Mouse (Mus musculus): ENCODE data around the gene Zfp672. TPM values are rescaled to one million over a fixed set of nuclear protein-coding genes. Genes with fewer than 3 reads are reported as not detected.
"Not testable (repeated sequence)": the region's sequence is repeated elsewhere in the genome, so short reads cannot be mapped to it uniquely, and the experiment has no call there.

Gene Zfp672
- polyA plus RNA-seq, 1 experiment = 43.7 TPM

DNA sequence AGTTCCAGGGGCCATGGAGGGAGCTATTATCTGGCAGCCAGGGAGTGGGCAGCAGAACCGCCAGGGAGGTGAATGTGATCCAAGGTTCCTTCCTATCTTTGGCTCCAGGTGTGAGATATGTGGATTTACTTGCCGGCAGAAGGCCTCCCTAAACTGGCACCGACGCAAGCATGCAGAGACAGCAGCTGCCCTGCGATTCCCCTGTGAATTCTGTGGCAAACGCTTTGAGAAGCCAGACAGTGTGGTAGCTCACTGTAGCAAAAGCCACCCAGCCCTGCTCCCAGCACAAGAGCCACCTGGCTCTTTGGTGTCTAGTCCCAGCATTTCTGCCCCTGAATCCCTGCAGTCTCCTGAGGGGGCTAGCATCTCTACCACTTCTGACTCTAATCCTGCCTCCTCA lies 16.1 kb downstream of the Zfp672 start:
- Histone ChIP-seq H3K27ac (ENCODE audit: control insufficient read depth, insufficient read depth, low read depth, low read length) (no peak overlapping the region), H3K27me3 (ENCODE audit: control insufficient read depth, insufficient read depth, low read length) (no peaks in the 10 kb centered on the region), H3K36me3 (ENCODE audit: control insufficient read depth, insufficient read depth, low read length) (no peaks in the 10 kb centered on the region), H3K4me1 (ENCODE audit: control insufficient read depth, insufficient read depth, low read length) (peaks cover 5% of the 10 kb centered on the region; the same call in 1 of the 2 replicates), H3K4me3 (ENCODE audit: control insufficient read depth, low read depth, low read length) (peak overlapping the region; percentile 12)
- TF ChIP-seq CTCF (IDR thresholded peaks at IDR 0.05; ENCODE audit: control insufficient read depth, insufficient read depth, insufficient replicate concordance, low read depth, low read length) (no peak), POLR2A (IDR thresholded peaks at IDR 0.05; ENCODE audit: control insufficient read depth, low read depth, low read length) (no peak)

DNA sequence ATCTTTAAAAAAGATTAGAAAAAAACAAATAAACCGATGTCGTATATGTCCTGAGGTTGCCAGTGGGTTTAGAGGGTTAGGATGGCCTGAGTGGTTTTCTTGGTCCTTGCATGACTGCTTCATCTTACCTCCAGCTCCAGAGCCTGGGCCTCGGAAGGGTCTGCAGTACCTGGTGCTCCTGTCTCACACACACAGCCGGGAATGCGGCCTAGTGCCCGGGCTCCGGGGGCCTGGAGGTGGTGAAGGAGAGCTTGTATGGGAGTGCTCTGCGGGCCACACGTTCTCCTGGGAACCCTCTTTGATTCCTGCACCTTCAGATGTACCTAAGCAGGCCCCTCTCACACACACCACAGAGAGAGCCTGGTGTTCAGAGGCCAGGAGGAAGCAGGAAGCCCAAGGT lies 21.5 kb downstream of the Zfp672 start:
- no peak overlapping the region for H3K4me3 ChIP-seq (ENCODE audit: control insufficient read depth, low read depth, low read length)
- TF ChIP-seq CTCF (IDR thresholded peaks at IDR 0.05; ENCODE audit: control insufficient read depth, insufficient read depth, insufficient replicate concordance, low read depth, low read length) (no peak), POLR2A (IDR thresholded peaks at IDR 0.05; ENCODE audit: control insufficient read depth, low read depth, low read length) (no peak)
- H3K4me1 ChIP-seq (ENCODE audit: control insufficient read depth, insufficient read depth, low read length) = peaks cover 10% of the 10 kb centered on the region
- no peaks in the 10 kb centered on the region for H3K27me3 ChIP-seq (ENCODE audit: control insufficient read depth, insufficient read depth, low read length)
- H3K27ac ChIP-seq (ENCODE audit: control insufficient read depth, insufficient read depth, low read depth, low read length) = no peak overlapping the region
- H3K36me3 ChIP-seq (ENCODE audit: control insufficient read depth, insufficient read depth, low read length) = no peaks in the 10 kb centered on the region

DNA sequence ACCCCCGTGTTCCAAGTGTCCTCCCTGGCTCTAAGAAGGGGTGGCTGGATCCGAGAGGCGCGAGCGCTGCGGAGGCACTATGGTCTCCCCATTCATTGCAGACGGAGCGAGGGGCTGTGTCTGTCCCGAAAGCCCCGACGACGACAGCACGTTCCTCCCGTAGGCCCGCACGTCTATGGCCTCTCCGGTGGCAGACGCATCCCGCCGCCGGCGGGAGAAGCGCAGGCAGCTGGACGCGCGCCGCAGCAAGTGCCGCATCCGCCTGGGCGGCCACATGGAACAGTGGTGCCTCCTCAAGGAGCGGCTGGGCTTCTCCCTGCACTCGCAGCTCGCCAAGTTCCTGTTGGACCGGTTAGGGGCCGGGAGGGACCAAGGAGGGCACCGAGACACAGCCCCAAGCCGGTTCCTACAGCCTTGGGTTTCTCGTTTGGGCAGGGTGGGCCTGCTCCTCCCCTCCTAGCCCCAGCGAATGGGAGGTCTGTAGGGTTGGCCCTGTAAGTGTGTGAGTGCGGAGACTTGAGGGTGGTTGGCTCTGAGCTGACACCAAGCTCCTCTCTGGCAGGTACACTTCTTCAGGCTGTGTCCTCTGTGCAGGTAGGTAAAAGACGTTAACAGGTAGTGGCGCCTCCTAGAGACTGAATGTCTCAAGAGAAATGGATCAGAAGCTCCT lies 22.6 kb downstream of the Zfp672 start:
- no peaks in the 10 kb centered on the region for H3K27me3 ChIP-seq (ENCODE audit: control insufficient read depth, insufficient read depth, low read length)
- peaks cover 10% of the 10 kb centered on the region for H3K4me1 ChIP-seq (ENCODE audit: control insufficient read depth, insufficient read depth, low read length)
- H3K27ac ChIP-seq (ENCODE audit: control insufficient read depth, insufficient read depth, low read depth, low read length) = peak overlapping the region; percentile 2; the same call in 1 of the 2 replicates
- TF ChIP-seq CTCF (IDR thresholded peaks at IDR 0.05; ENCODE audit: control insufficient read depth, insufficient read depth, insufficient replicate concordance, low read depth, low read length) = no peak
- TF ChIP-seq POLR2A (IDR thresholded peaks at IDR 0.05; ENCODE audit: control insufficient read depth, low read depth, low read length) = 0 out of 2 replicates have a peak, but pooled peaks have one; percentile 15
- H3K4me3 ChIP-seq (ENCODE audit: control insufficient read depth, low read depth, low read length) = peak overlapping the region; percentile 89
- H3K36me3 ChIP-seq (ENCODE audit: control insufficient read depth, insufficient read depth, low read length) = no peaks in the 10 kb centered on the region

DNA sequence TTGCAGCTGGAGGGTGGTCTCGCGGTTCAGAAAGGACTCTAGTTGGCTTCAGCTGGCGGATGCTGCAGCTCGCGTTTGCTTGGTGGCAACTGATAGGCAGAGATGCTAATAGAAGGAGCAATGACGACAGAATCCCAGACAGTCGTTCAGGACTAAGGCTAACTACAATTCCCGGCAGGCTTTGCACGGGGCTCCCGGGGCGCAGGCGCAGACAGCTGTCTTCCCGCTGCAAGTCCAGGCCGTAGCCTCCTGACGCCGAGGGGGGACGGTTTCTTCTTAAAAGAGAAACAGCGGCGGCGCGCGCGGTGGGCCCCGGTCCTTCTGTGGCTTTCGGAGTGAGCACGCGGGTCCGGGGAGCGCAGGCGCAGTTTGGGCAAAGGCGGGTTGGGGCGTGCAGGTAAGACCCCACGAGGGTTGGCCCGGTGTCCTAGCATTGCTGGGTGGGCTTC lies 23.3 kb downstream of the Zfp672 start, which contains the start of gene Zfp692:
Zfp692 (plus strand) TSS at position 210 of the 449 bp plus-strand sequence.
- Histone ChIP-seq H3K27me3 (ENCODE audit: control insufficient read depth, insufficient read depth, low read length) (no peaks in the 10 kb centered on the region), H3K27ac (ENCODE audit: control insufficient read depth, insufficient read depth, low read depth, low read length) (peak within 1 kb of the TSS; percentile 30), H3K36me3 (ENCODE audit: control insufficient read depth, insufficient read depth, low read length) (no peaks in the 10 kb centered on the region), H3K4me1 (ENCODE audit: control insufficient read depth, insufficient read depth, low read length) (peaks cover 10% of the 10 kb centered on the region), H3K4me3 (ENCODE audit: control insufficient read depth, low read depth, low read length) (peak within 1 kb of the TSS; percentile 89)
- 0 out of 2 replicates have a peak, but pooled peaks have one; percentile 37 for TF ChIP-seq POLR2A (IDR thresholded peaks at IDR 0.05; ENCODE audit: control insufficient read depth, low read depth, low read length)
- TF ChIP-seq CTCF (IDR thresholded peaks at IDR 0.05; ENCODE audit: control insufficient read depth, insufficient read depth, insufficient replicate concordance, low read depth, low read length) = no peak

DNA sequence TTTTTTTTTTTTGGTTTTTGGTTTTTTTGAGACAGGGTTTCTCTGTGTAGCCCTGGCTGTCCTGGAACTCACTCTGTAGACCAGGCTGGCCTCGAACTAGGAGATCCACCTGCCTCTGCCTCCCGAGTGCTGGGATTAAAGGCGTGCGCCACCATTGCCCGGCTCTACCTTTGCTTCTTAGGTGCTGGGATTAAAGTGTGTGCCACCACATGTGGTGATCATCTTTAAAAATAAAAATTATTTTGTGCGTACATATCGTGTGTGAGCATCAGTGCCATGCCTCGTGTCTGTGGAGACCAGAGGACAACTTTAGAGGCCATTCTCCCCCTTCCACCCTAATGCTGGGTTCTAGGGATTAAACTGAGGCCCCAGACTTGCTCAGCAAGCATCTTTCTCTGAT lies 24.8 kb downstream of the Zfp672 start:
- H3K4me3 ChIP-seq (ENCODE audit: control insufficient read depth, low read depth, low read length); H3K27me3 ChIP-seq (ENCODE audit: control insufficient read depth, insufficient read depth, low read length); H3K36me3 ChIP-seq (ENCODE audit: control insufficient read depth, insufficient read depth, low read length); H3K27ac ChIP-seq (ENCODE audit: control insufficient read depth, insufficient read depth, low read depth, low read length): not testable (repeated sequence)
- H3K4me1 ChIP-seq (ENCODE audit: control insufficient read depth, insufficient read depth, low read length) = peaks cover 13% of the 10 kb centered on the region

DNA sequence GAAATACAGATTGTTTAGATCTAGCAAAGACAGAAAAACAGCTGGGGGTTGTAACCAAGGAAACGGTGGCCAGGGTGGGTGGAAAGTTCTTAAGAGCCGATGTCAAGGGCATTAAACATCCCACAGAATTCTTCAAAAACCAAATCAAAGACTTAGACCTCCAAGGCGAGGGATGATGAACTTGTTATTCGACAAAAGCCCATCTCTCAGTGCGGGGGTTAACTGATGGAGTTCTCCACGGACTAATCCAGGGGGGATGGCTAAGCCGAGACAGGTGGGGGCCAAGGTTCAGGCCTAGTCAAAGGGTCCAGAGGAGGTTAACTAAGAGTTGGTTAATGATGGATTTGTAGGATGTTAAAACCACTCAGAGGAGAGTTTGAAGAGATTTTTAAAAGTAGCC lies 26.5 kb downstream of the Zfp672 start:
- H3K36me3 ChIP-seq (ENCODE audit: control insufficient read depth, insufficient read depth, low read length) = no peaks in the 10 kb centered on the region
- H3K27me3 ChIP-seq (ENCODE audit: control insufficient read depth, insufficient read depth, low read length) = no peaks in the 10 kb centered on the region
- no peak for TF ChIP-seq POLR2A (IDR thresholded peaks at IDR 0.05; ENCODE audit: control insufficient read depth, low read depth, low read length)
- no peak for TF ChIP-seq CTCF (IDR thresholded peaks at IDR 0.05; ENCODE audit: control insufficient read depth, insufficient read depth, insufficient replicate concordance, low read depth, low read length)
- peaks cover 13% of the 10 kb centered on the region for H3K4me1 ChIP-seq (ENCODE audit: control insufficient read depth, insufficient read depth, low read length)
- H3K27ac ChIP-seq (ENCODE audit: control insufficient read depth, insufficient read depth, low read depth, low read length) = 0 out of 2 replicates have a peak overlapping the region, but pooled peaks have one; percentile 21
- H3K4me3 ChIP-seq (ENCODE audit: control insufficient read depth, low read depth, low read length) = peak overlapping the region; percentile 78

DNA sequence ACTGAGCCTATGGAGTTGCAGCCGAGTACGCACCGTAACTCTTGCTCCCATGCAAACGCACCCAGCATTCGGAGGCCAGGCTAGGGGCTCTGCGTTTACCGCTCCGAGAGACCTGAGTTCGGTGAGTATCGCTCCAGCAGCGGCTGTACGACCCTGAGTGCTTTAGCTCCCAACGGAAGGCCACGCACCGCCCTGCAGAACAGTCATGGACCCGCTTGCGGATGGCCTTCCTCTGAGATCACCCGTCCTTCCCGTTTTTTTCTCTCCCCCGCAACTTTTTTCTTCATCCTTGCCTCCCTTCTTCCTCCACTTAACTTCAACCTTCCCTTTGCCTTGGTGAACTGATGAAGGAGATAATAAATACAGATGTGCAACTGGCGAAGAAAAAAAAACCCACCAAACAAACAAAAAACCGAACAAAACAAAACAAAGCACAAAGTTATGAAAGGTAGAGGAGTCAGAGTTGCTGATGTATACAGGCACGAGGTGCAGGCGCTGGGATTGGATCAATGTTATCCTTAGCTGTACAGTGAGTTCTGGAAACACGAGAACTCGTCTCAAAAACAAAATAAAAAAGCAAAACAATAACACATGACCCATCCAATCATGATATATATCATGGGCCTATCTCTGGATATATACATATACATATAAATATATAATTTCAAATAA lies 27.2 kb downstream of the Zfp672 start:
- Histone ChIP-seq H3K27ac (ENCODE audit: control insufficient read depth, insufficient read depth, low read depth, low read length) (peak overlapping the region; percentile 83), H3K4me3 (ENCODE audit: control insufficient read depth, low read depth, low read length) (peak overlapping the region; percentile 88), H3K27me3 (ENCODE audit: control insufficient read depth, insufficient read depth, low read length) (no peaks in the 10 kb centered on the region), H3K4me1 (ENCODE audit: control insufficient read depth, insufficient read depth, low read length) (peaks cover 13% of the 10 kb centered on the region), H3K36me3 (ENCODE audit: control insufficient read depth, insufficient read depth, low read length) (no peaks in the 10 kb centered on the region)
- TF ChIP-seq POLR2A (IDR thresholded peaks at IDR 0.05; ENCODE audit: control insufficient read depth, low read depth, low read length) = peak; percentile 34; the same call in 1 of the 2 replicates
- no peak for TF ChIP-seq CTCF (IDR thresholded peaks at IDR 0.05; ENCODE audit: control insufficient read depth, insufficient read depth, insufficient replicate concordance, low read depth, low read length)

Measured in testis, adult 2 months (tissue).